Mouse (Mus musculus) olfactory bulb, adult 2 months (tissue): ENCODE measurements around the gene Hcn2.

ENCODE experiments used
- CTCF ChIP-seq: fragments of 200-500 bp; IDR thresholded peaks from 2 replicates; pipeline ENCODE4 v1.5.1; 2012; ENCODE audit warnings: low read depth, mild to moderate bottlenecking, low read length, moderate library complexity; ENCODE audit not compliant: insufficient read depth
- POLR2A ChIP-seq: fragments of 200-500 bp; IDR thresholded peaks from 2 replicates; pipeline ENCODE4 v1.6.1; 2012; ENCODE audit warnings: mild to moderate bottlenecking, low read depth, low read length, moderate library complexity; ENCODE audit not compliant: insufficient read depth

GRCm38 (mm10) chr10:79704970-79705360 is 11.5 kb upstream of the Hcn2 start:
- no peak for TF ChIP-seq CTCF
- no peak for TF ChIP-seq POLR2A
